Mouse (Mus musculus): ENCODE results near the gene Cyp3a41a.
"Not testable (repeated sequence)": the region's sequence is repeated elsewhere in the genome, so short reads cannot be mapped to it uniquely, and the experiment has no call there.

- not testable (repeated sequence) for TF ChIP-seq CTCF (IDR thresholded peaks at IDR 0.05; ENCODE audit: borderline replicate concordance, control insufficient read depth, extremely low read depth, insufficient read depth, low read length, poor library complexity); POLR2A (IDR thresholded peaks at IDR 0.05; ENCODE audit: control insufficient read depth, extremely low read depth, insufficient read depth, low read length, poor library complexity)
Observed at GRCm38 (mm10) chr5:145714296-145714695, 5.6 kb downstream of the Cyp3a41a start.

Measured in thymus, adult 2 months (tissue).